Comparison of ENCODE assay signal across 8 mouse cellular contexts in the genomic region with DNA sequence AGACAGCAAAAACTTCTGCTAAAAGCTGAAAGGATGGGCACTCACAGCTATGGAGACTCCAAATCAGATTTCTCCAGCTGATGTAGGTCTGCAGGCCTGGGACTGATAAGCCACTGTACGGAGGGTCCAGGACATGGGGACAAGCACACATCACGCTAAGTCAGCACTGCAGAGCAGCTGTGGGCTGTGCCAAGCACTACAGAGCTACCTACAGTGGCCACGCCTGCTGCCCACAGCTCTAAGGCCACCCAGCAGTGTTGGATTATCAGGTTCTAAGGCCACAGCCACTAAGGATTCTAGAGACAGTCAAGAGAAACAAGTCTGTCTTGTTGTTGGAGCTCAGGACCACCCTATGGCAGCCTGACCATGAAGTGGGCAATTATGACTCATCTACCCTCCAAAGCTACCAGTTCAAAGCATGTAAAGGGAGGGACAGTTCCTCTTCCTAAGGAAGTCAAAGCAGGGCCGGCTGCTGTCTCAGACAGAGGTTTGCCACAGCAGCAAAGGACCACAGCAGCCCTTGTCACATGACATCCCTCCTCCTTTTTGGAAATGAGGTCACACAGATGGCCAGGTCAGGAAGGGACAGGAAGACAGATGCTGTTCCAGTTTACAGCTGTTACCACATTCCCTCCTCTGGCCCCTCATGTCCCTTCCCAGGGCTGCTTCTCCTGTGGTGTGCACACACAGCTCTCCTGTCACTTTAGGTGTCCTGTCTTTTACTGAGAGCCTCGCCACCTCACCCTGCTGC. TPM values are rescaled to one million over a fixed set of nuclear protein-coding genes. Genes with fewer than 3 reads are reported as not detected.
A peak's percentile ranks its signal among the peaks of the same experiment; 100 is the strongest.
DNase-seq lines count a peak whose midpoint lies in the region; ATAC-seq lines count a peak whose summit lies in the region.

No protein-coding gene starts in this region.

- no peaks in the 10 kb centered on the region for H3K9me3 ChIP-seq in kidney, embryonic 14.5 days (ENCODE audit: control insufficient read depth, low read length)
- no peaks in the 10 kb centered on the region for H3K9me3 ChIP-seq in midbrain, embryonic 13.5 days
- H3K9me3 ChIP-seq in intestine, embryonic 15.5 days = no peaks in the 10 kb centered on the region

- H3K9ac ChIP-seq in kidney, embryonic 14.5 days (ENCODE audit: low read depth, low read length) = no peak overlapping the region
- H3K9ac ChIP-seq in midbrain, embryonic 13.5 days (replicated peaks) = peak overlapping the region; percentile 46; the same call in 1 of the 2 replicates
- H3K9ac ChIP-seq in intestine, embryonic 15.5 days = no peak overlapping the region

- peaks cover 5% of the 10 kb centered on the region; the same call in 1 of the 2 replicates for H3K36me3 ChIP-seq in kidney, embryonic 14.5 days (ENCODE audit: control insufficient read depth, insufficient read depth, low read length)
- H3K36me3 ChIP-seq in midbrain, embryonic 13.5 days = peaks cover 11% of the 10 kb centered on the region
- no peaks in the 10 kb centered on the region for H3K36me3 ChIP-seq in intestine, embryonic 15.5 days

- no peaks in the 10 kb centered on the region for H3K27me3 ChIP-seq in kidney, embryonic 14.5 days (ENCODE audit: control insufficient read depth, insufficient read depth, low read length)
- no peaks in the 10 kb centered on the region for H3K27me3 ChIP-seq in midbrain, embryonic 13.5 days
- no peaks in the 10 kb centered on the region for H3K27me3 ChIP-seq in intestine, embryonic 15.5 days (replicated peaks)

- WGBS in kidney, embryonic 14.5 days = 69% methylated on average over 5 of the region's 5 CpGs
- WGBS in midbrain, embryonic 13.5 days = 64% methylated on average over 5 of the region's 5 CpGs
- 80% methylated on average over 5 of the region's 5 CpGs for WGBS in intestine, embryonic 15.5 days

- no peak overlapping the region for H3K4me3 ChIP-seq in kidney, embryonic 14.5 days (ENCODE audit: low read length)
- no peak overlapping the region for H3K4me3 ChIP-seq in midbrain, embryonic 13.5 days (replicated peaks)
- H3K4me3 ChIP-seq in intestine, embryonic 15.5 days (replicated peaks) = no peak overlapping the region

- H3K4me1 ChIP-seq in kidney, embryonic 14.5 days (ENCODE audit: control insufficient read depth, insufficient read depth, low read length) = peaks cover 3% of the 10 kb centered on the region; the same call in 1 of the 2 replicates
- peaks cover 45% of the 10 kb centered on the region for H3K4me1 ChIP-seq in midbrain, embryonic 13.5 days (replicated peaks)
- H3K4me1 ChIP-seq in intestine, embryonic 15.5 days (replicated peaks) = no peaks in the 10 kb centered on the region

- H3K4me2 ChIP-seq in kidney, embryonic 14.5 days (replicated peaks; ENCODE audit: low read depth, low read length) = no peak overlapping the region
- no peak overlapping the region for H3K4me2 ChIP-seq in midbrain, embryonic 13.5 days (replicated peaks)
- no peak overlapping the region for H3K4me2 ChIP-seq in intestine, embryonic 15.5 days (replicated peaks)

- ATAC-seq in kidney, embryonic 14.5 days (ENCODE audit: low FRiP score, low TSS enrichment) = no peak; the same call in 1 of the 2 replicates
- ATAC-seq in granulocyte monocyte progenitor cell, adult 5-6 weeks (replicated peaks; ENCODE audit: poor library complexity, severe bottlenecking) = peak; percentile 86
- ATAC-seq in midbrain, embryonic 13.5 days = 0 out of 2 replicates have a peak, but pooled peaks have one; percentile 44
- no peak for ATAC-seq in intestine, embryonic 15.5 days

- H3K27ac ChIP-seq in kidney, embryonic 14.5 days (ENCODE audit: low read depth, low read length) = no peak overlapping the region
- peak overlapping the region; percentile 81 for H3K27ac ChIP-seq in midbrain, embryonic 13.5 days
- H3K27ac ChIP-seq in intestine, embryonic 15.5 days = no peak overlapping the region

- peak; percentile 33 for DNase-seq in kidney, adult 11 months
- DNase-seq in kidney, adult 9 months = peak; percentile 40
- no peak for DNase-seq in spleen, postnatal 4 days (ENCODE audit: low spot score in 2 of 2)
- DNase-seq in spleen, postnatal 36 days (ENCODE audit: low spot score in 2 of 2) = no peak

RNA-seq across cellular contexts. Expression of a gene that starts 56.4 kb away (rescaled TPM):
- 37.0 and 47.4 TPM in 2 replicates for polyA plus RNA-seq in kidney, embryonic 14.5 days (2014; fragmentation: Nextera tagmentation; extraction: Ambion mirVana)
- 18.3 and 24.4 TPM in 2 replicates for total RNA-seq in granulocyte monocyte progenitor cell, adult 5-6 weeks (2014; fragmentation: Nextera tagmentation)
- total RNA-seq in granulocyte monocyte progenitor cell, adult 5-6 weeks (2017) = 53.6 and 61.0 TPM in 2 replicates
- polyA plus RNA-seq in midbrain, embryonic 13.5 days (2015; fragmentation: Nextera tagmentation; extraction: Ambion mirVana) = 39.7 and 40.7 TPM in 2 replicates
- 34.7 and 38.0 TPM in 2 replicates for polyA plus RNA-seq in intestine, embryonic 15.5 days (2015; fragmentation: Nextera tagmentation; extraction: Ambion mirVana)

RNA-seq across cellular contexts. Expression of a gene that starts 56.5 kb away (rescaled TPM):
- 53.7 and 61.4 TPM in 2 replicates for polyA plus RNA-seq in kidney, embryonic 14.5 days (2014; fragmentation: Nextera tagmentation; extraction: Ambion mirVana)
- 40.7 and 43.1 TPM in 2 replicates for total RNA-seq in granulocyte monocyte progenitor cell, adult 5-6 weeks (2014; fragmentation: Nextera tagmentation)
- total RNA-seq in granulocyte monocyte progenitor cell, adult 5-6 weeks (2017) = 42.0 and 49.1 TPM in 2 replicates
- 28.6 and 31.9 TPM in 2 replicates for polyA plus RNA-seq in midbrain, embryonic 13.5 days (2015; fragmentation: Nextera tagmentation; extraction: Ambion mirVana)
- 48.5 and 52.5 TPM in 2 replicates for polyA plus RNA-seq in intestine, embryonic 15.5 days (2015; fragmentation: Nextera tagmentation; extraction: Ambion mirVana)

Comparison
In these comparisons a context has a peak if more than half of its experiments do, and no peak if none do; other contexts are left out.
1. DNase-seq: peak in kidney, adult 11 months (single experiment) and kidney, adult 9 months (single experiment); none in spleen, postnatal 4 days (0 of 2) and spleen, postnatal 36 days (0 of 2).
2. ATAC-seq: peak in granulocyte monocyte progenitor cell, adult 5-6 weeks (single experiment) and midbrain, embryonic 13.5 days (single experiment); none in kidney, embryonic 14.5 days (single experiment) and intestine, embryonic 15.5 days (single experiment).